Comparison of ENCODE assay signal across 15 mouse cellular contexts in the genomic region with DNA sequence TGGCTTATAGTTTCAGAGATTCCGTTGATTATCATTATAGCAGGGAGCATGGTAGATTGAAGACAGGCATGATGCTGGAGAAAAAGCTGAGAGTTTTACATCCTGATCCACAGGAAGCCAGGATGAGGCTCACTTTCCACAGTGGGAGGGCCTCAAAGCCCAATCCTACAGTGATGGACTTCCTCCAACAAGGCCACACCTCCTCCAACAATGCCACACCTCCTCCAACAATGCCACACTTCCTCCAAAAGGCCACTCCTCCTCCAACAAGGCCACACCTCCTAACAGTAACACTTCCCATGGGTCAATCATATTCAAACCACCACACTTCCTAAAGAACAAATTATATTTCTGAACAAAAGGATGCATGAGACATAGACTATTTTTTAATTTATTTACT.
"Had no signal": no experiment of that assay in that cellular context is flagged by ENCODE, and none has a peak within 500 bp of the region (broad histone marks: within the 10 kb centered on the region; RNA-seq: fewer than 3 reads in every experiment).

No protein-coding gene starts in this region.

- H3K27ac ChIP-seq: kidney, embryonic 15.5 days; limb, embryonic 13.5 days; midbrain, embryonic 12.5 days; stomach, embryonic 15.5 days had no signal

- H3K36me3 ChIP-seq: kidney, embryonic 15.5 days; limb, embryonic 13.5 days; liver, embryonic 12.5 days; midbrain, embryonic 12.5 days; stomach, embryonic 15.5 days had no signal

- H3K9me3 ChIP-seq: kidney, embryonic 15.5 days; limb, embryonic 13.5 days; liver, embryonic 12.5 days; midbrain, embryonic 12.5 days; stomach, embryonic 15.5 days had no signal

- DNase-seq: kidney, adult 2 months; kidney, postnatal 14 days; left cerebral cortex, postnatal 4 days; lung, embryonic 14.5 days; lung, postnatal 10 days; lung, postnatal 4 days; retina, postnatal 1 day; thymus, adult 2 months; thymus, postnatal 25 days had no signal

- H3K4me3 ChIP-seq: kidney, embryonic 15.5 days; limb, embryonic 13.5 days; liver, embryonic 12.5 days; midbrain, embryonic 12.5 days; stomach, embryonic 15.5 days had no signal

- ATAC-seq: midbrain, embryonic 16.5 days had no signal

- H3K9ac ChIP-seq: kidney, embryonic 15.5 days; limb, embryonic 13.5 days; liver, embryonic 12.5 days; lung, embryonic 14.5 days; midbrain, embryonic 12.5 days; stomach, embryonic 15.5 days had no signal

- H3K27me3 ChIP-seq: kidney, embryonic 15.5 days; limb, embryonic 13.5 days; liver, embryonic 12.5 days; midbrain, embryonic 12.5 days; stomach, embryonic 15.5 days had no signal

- H3K4me1 ChIP-seq: kidney, embryonic 15.5 days; limb, embryonic 13.5 days had no signal
